ENCODE assay signal across 8 mouse cellular contexts in genomic region chr3:52413187-52413746, GRCm38 (mm10).
DNase-seq lines count a peak whose midpoint lies in the region; ATAC-seq and TF ChIP-seq lines count a peak whose summit lies in the region.
"Had no signal": no experiment of that assay in that cellular context is flagged by ENCODE, and none has a peak within 500 bp of the region (broad histone marks: within the 10 kb centered on the region; RNA-seq: fewer than 3 reads in every experiment).

No protein-coding gene starts in this region.

- ATAC-seq in lung, embryonic 15.5 days (ENCODE audit: borderline replicate concordance, extremely low read depth, low FRiP score, low TSS enrichment), result peak; percentile 44; the same call in 1 of the 2 replicates
- ATAC-seq in embryonic facial prominence, embryonic 13.5 days (ENCODE audit: insufficient number of reproducible peaks, insufficient read depth, low FRiP score, low TSS enrichment, low read depth), result no peak

- TF ChIP-seq CTCF in lung, adult 2 months (IDR thresholded peaks at IDR 0.05; ENCODE audit: insufficient read depth, low read length), result no peak

- TF ChIP-seq POLR2A in lung, adult 2 months (IDR thresholded peaks at IDR 0.05; ENCODE audit: borderline replicate concordance, extremely low read depth, low read depth, low read length), result no peak

- H3K27me3 ChIP-seq in lung, embryonic 15.5 days, result no peaks in the 10 kb centered on the region
- peaks cover 4% of the 10 kb centered on the region; the same call in 1 of the 2 replicates for H3K27me3 ChIP-seq in embryonic facial prominence, embryonic 13.5 days

- H3K4me1 ChIP-seq in lung, embryonic 15.5 days, result peaks cover 42% of the 10 kb centered on the region
- H3K4me1 ChIP-seq in lung, adult 2 months (ENCODE audit: control insufficient read depth, insufficient read depth, low read length), result peaks cover 10% of the 10 kb centered on the region; the same call in 1 of the 2 replicates
- peaks cover 22% of the 10 kb centered on the region for H3K4me1 ChIP-seq in embryonic facial prominence, embryonic 13.5 days

- H3K9ac ChIP-seq in lung, embryonic 15.5 days, result no peak overlapping the region
- no peak overlapping the region for H3K9ac ChIP-seq in embryonic facial prominence, embryonic 13.5 days

- 6% methylated on average over 10 of the region's 10 CpGs for WGBS in lung, embryonic 15.5 days
- WGBS in lung, adult 2 months, result 20% methylated on average over 10 of the region's 10 CpGs
- 14% methylated on average over 10 of the region's 10 CpGs for WGBS in embryonic facial prominence, embryonic 13.5 days

- H3K9me3 ChIP-seq in lung, embryonic 15.5 days, result no peaks in the 10 kb centered on the region
- no peaks in the 10 kb centered on the region for H3K9me3 ChIP-seq in embryonic facial prominence, embryonic 13.5 days

- peak overlapping the region; percentile 73 for H3K27ac ChIP-seq in lung, embryonic 15.5 days
- 0 out of 2 replicates have a peak overlapping the region, but pooled peaks have one; percentile 29 for H3K27ac ChIP-seq in embryonic facial prominence, embryonic 13.5 days

- DNase-seq in lung, adult 2 months, result no peak
- DNase-seq in kidney, postnatal 25 days, result peak; percentile 32 to 49
- DNase-seq in retina, postnatal 1 day, result peak; percentile 43
- no peak for DNase-seq in urinary bladder, adult 2 months (ENCODE audit: low spot score)
- no peak for DNase-seq in cerebellum, adult 8-10 months
- DNase-seq: thymus, postnatal 14 days had no signal

- no peaks in the 10 kb centered on the region for H3K36me3 ChIP-seq in lung, embryonic 15.5 days
- H3K36me3 ChIP-seq in embryonic facial prominence, embryonic 13.5 days, result no peaks in the 10 kb centered on the region

- no peak overlapping the region for H3K4me3 ChIP-seq in lung, embryonic 15.5 days
- no peak overlapping the region for H3K4me3 ChIP-seq in lung, adult 2 months (replicated peaks; ENCODE audit: extremely low read depth, low read depth, low read length)
- H3K4me3 ChIP-seq in embryonic facial prominence, embryonic 13.5 days, result no peak overlapping the region

- peak overlapping the region; percentile 34 for H3K4me2 ChIP-seq in lung, embryonic 15.5 days
- H3K4me2 ChIP-seq in embryonic facial prominence, embryonic 13.5 days, result peak overlapping the region; percentile 24; the same call in 1 of the 2 replicates

Comparison
In these comparisons a context has a peak if more than half of its experiments do, and no peak if none do; other contexts are left out.
1. DNase-seq: peak in kidney, postnatal 25 days (2 of 2) and retina, postnatal 1 day (single experiment); none in lung, adult 2 months (single experiment), urinary bladder, adult 2 months (single experiment) and cerebellum, adult 8-10 months (single experiment).